Mouse (Mus musculus): ENCODE results near the gene Mis18bp1. TPM values are rescaled to one million over a fixed set of nuclear protein-coding genes. Genes with fewer than 3 reads are reported as not detected.
"Not testable (repeated sequence)": the region's sequence is repeated elsewhere in the genome, so short reads cannot be mapped to it uniquely, and the experiment has no call there.

Mis18bp1 gene
- polyA plus RNA-seq (2015; fragmentation: Nextera tagmentation; extraction: Ambion mirVana): 44.2 and 54.3 TPM in 2 replicates

- Histone ChIP-seq H3K27me3 (no peaks in the 10 kb centered on the region), H3K36me3 (no peaks in the 10 kb centered on the region), H3K4me2 (peak within 1 kb of the TSS; percentile 83), H3K4me3 (replicated peaks) (peak within 1 kb of the TSS; percentile 94), H3K9me3 (replicated peaks) (no peaks in the 10 kb centered on the region), H3K9ac (peak within 1 kb of the TSS; percentile 90), H3K27ac (peak within 1 kb of the TSS; percentile 97), H3K4me1 (replicated peaks) (peaks cover 32% of the 10 kb centered on the region)
- WGBS (ENCODE audit: insufficient replicate concordance): under 1% methylated on average over 70 of the region's 70 CpGs
- ATAC-seq (ENCODE audit: low read depth) (peak; percentile 97), DNase-seq (peak; percentile 92)
Measured at GRCm38 (mm10) chr12:65172021-65172951, at the start of gene Mis18bp1. TSS of gene Mis18bp1 (minus strand) at chr12:65172604.

- ATAC-seq (ENCODE audit: low read depth) (no peak), DNase-seq (no peak)
- Histone ChIP-seq H3K4me3 (replicated peaks) (no peak overlapping the region), H3K27me3 (no peaks in the 10 kb centered on the region), H3K4me1 (replicated peaks) (no peaks in the 10 kb centered on the region), H3K9me3 (replicated peaks) (no peaks in the 10 kb centered on the region), H3K4me2 (no peak overlapping the region), H3K9ac (no peak overlapping the region), H3K27ac (no peak overlapping the region), H3K36me3 (no peaks in the 10 kb centered on the region)
- whole genome bisulfite sequencing (ENCODE audit: insufficient replicate concordance): 79% methylated on average over 6 of the region's 6 CpGs
Measured at GRCm38 (mm10) chr12:65216404-65216840, 44.0 kb upstream of the Mis18bp1 start.

- no peak for ATAC-seq (ENCODE audit: low read depth)
- Histone ChIP-seq H3K4me3 (replicated peaks) (no peak overlapping the region), H3K4me1 (replicated peaks) (no peaks in the 10 kb centered on the region), H3K9me3 (replicated peaks) (no peaks in the 10 kb centered on the region), H3K27ac (no peak overlapping the region), H3K27me3 (no peaks in the 10 kb centered on the region), H3K4me2 (no peak overlapping the region), H3K9ac (no peak overlapping the region), H3K36me3 (no peaks in the 10 kb centered on the region)
- WGBS (ENCODE audit: insufficient replicate concordance): 58% methylated on average over 1 of the region's 1 CpGs
- DNase-seq: no peak
Measured at GRCm38 (mm10) chr12:65206431-65206830, 34.0 kb upstream of the Mis18bp1 start.

GRCm38 (mm10) chr12:65201812-65202211 is 29.4 kb upstream of the Mis18bp1 start:
- ATAC-seq (ENCODE audit: low read depth) (no peak), DNase-seq (no peak)
- no peaks in the 10 kb centered on the region for H3K27me3 ChIP-seq
- 86% methylated on average over 2 of the region's 2 CpGs for WGBS (ENCODE audit: insufficient replicate concordance)
- no peaks in the 10 kb centered on the region for H3K9me3 ChIP-seq (replicated peaks)
- no peak overlapping the region for H3K4me3 ChIP-seq (replicated peaks)
- no peak overlapping the region for H3K4me2 ChIP-seq
- H3K27ac ChIP-seq: no peak overlapping the region
- no peaks in the 10 kb centered on the region for H3K36me3 ChIP-seq
- no peaks in the 10 kb centered on the region for H3K4me1 ChIP-seq (replicated peaks)
- no peak overlapping the region for H3K9ac ChIP-seq

GRCm38 (mm10) chr12:65194003-65194530 is 21.7 kb upstream of the Mis18bp1 start:
- no peaks in the 10 kb centered on the region for H3K4me1 ChIP-seq (replicated peaks)
- no peaks in the 10 kb centered on the region for H3K36me3 ChIP-seq
- 60% methylated on average over 5 of the region's 5 CpGs for WGBS (ENCODE audit: insufficient replicate concordance)
- no peaks in the 10 kb centered on the region for H3K9me3 ChIP-seq (replicated peaks)
- no peak overlapping the region for H3K27ac ChIP-seq
- H3K4me3 ChIP-seq (replicated peaks): no peak overlapping the region
- H3K9ac ChIP-seq: no peak overlapping the region
- no peaks in the 10 kb centered on the region for H3K27me3 ChIP-seq
- DNase-seq: no peak
- ATAC-seq (ENCODE audit: low read depth): no peak
- no peak overlapping the region for H3K4me2 ChIP-seq

- no peaks in the 10 kb centered on the region for H3K4me1 ChIP-seq (replicated peaks)
Measured at GRCm38 (mm10) chr12:65189213-65189612, 16.8 kb upstream of the Mis18bp1 start.

GRCm38 (mm10) chr12:65187365-65187764 is 15.0 kb upstream of the Mis18bp1 start:
- no peak overlapping the region for H3K27ac ChIP-seq
- no peak for DNase-seq

More at GRCm38 (mm10) chr12:65189213-65189612, 16.8 kb upstream of the Mis18bp1 start:
- Histone ChIP-seq H3K36me3 (no peaks in the 10 kb centered on the region), H3K4me3 (replicated peaks) (no peak overlapping the region), H3K9me3 (replicated peaks) (no peaks in the 10 kb centered on the region), H3K9ac (no peak overlapping the region), H3K27ac (no peak overlapping the region), H3K4me2 (no peak overlapping the region), H3K27me3 (no peaks in the 10 kb centered on the region)
- DNase-seq: no peak
- no peak for ATAC-seq (ENCODE audit: low read depth)
- 53% methylated on average over 2 of the region's 2 CpGs for WGBS (ENCODE audit: insufficient replicate concordance)

GRCm38 (mm10) chr12:65173736-65174135 is 1.3 kb upstream of the Mis18bp1 start:
- H3K27me3 ChIP-seq: no peaks in the 10 kb centered on the region
- H3K9ac ChIP-seq: peak overlapping the region; percentile 90; the same call in 1 of the 2 replicates
- 87% methylated on average over 5 of the region's 5 CpGs for WGBS (ENCODE audit: insufficient replicate concordance)
- no peaks in the 10 kb centered on the region for H3K9me3 ChIP-seq (replicated peaks)
- H3K4me2 ChIP-seq: peak overlapping the region; percentile 83
- H3K4me3 ChIP-seq (replicated peaks): peak overlapping the region; percentile 94
- DNase-seq (no peak), ATAC-seq (ENCODE audit: low read depth) (no peak)
- H3K27ac ChIP-seq: peak overlapping the region; percentile 97
- H3K36me3 ChIP-seq: no peaks in the 10 kb centered on the region
- peaks cover 30% of the 10 kb centered on the region for H3K4me1 ChIP-seq (replicated peaks)

More at GRCm38 (mm10) chr12:65187365-65187764, 15.0 kb upstream of the Mis18bp1 start:
- Histone ChIP-seq H3K9ac (no peak overlapping the region), H3K4me2 (no peak overlapping the region), H3K36me3 (no peaks in the 10 kb centered on the region), H3K4me3 (replicated peaks) (no peak overlapping the region), H3K9me3 (replicated peaks) (no peaks in the 10 kb centered on the region), H3K27me3 (no peaks in the 10 kb centered on the region), H3K4me1 (replicated peaks) (no peaks in the 10 kb centered on the region)
- no peak for ATAC-seq (ENCODE audit: low read depth)
- 60% methylated on average over 3 of the region's 3 CpGs for WGBS (ENCODE audit: insufficient replicate concordance)

- H3K27me3 ChIP-seq; H3K36me3 ChIP-seq; H3K9me3 ChIP-seq (replicated peaks): not testable (repeated sequence)
- 18% methylated on average over 8 of the region's 8 CpGs for WGBS (ENCODE audit: insufficient replicate concordance)
- peak; percentile 59 for DNase-seq
- peak overlapping the region; percentile 83 for H3K4me2 ChIP-seq
- peak overlapping the region; percentile 97 for H3K27ac ChIP-seq
- peak overlapping the region; percentile 90 for H3K9ac ChIP-seq
- H3K4me1 ChIP-seq (replicated peaks): peaks cover 32% of the 10 kb centered on the region
- ATAC-seq (ENCODE audit: low read depth): peak; percentile 40
- H3K4me3 ChIP-seq (replicated peaks): peak overlapping the region; percentile 94
Measured at GRCm38 (mm10) chr12:65172959-65173358, 555 bp upstream of the Mis18bp1 start.

- H3K27me3 ChIP-seq; H3K4me3 ChIP-seq (replicated peaks); H3K9ac ChIP-seq; H3K9me3 ChIP-seq (replicated peaks); DNase-seq; H3K4me1 ChIP-seq (replicated peaks); H3K4me2 ChIP-seq; H3K27ac ChIP-seq; ATAC-seq (ENCODE audit: low read depth): not testable (repeated sequence)
- H3K36me3 ChIP-seq: peaks cover 71% of the 10 kb centered on the region
- WGBS (ENCODE audit: insufficient replicate concordance): 92% methylated on average over 4 of the region's 4 CpGs
Measured at GRCm38 (mm10) chr12:65136121-65136520, 36.3 kb downstream of the Mis18bp1 start.

GRCm38 (mm10) chr12:65119451-65119850 is 53.0 kb downstream of the Mis18bp1 start:
- ATAC-seq (ENCODE audit: low read depth): no peak

More at GRCm38 (mm10) chr12:65119451-65119850, 53.0 kb downstream of the Mis18bp1 start:
- Histone ChIP-seq H3K4me3 (replicated peaks) (no peak overlapping the region), H3K27me3 (no peaks in the 10 kb centered on the region), H3K36me3 (peaks cover 78% of the 10 kb centered on the region), H3K9me3 (replicated peaks) (no peaks in the 10 kb centered on the region), H3K9ac (no peak overlapping the region), H3K27ac (no peak overlapping the region), H3K4me1 (replicated peaks) (no peaks in the 10 kb centered on the region), H3K4me2 (no peak overlapping the region)
- 85% methylated on average over 5 of the region's 5 CpGs for WGBS (ENCODE audit: insufficient replicate concordance)
- DNase-seq: no peak
